Mouse (Mus musculus): ENCODE results near the gene Cldn7. TPM values are rescaled to one million over a fixed set of nuclear protein-coding genes. Genes with fewer than 3 reads are reported as not detected.

Cldn7 gene
- total and polyA plus RNA-seq, 3 experiments, result 0.31 to 0.36 TPM; not detected in 1

DNA sequence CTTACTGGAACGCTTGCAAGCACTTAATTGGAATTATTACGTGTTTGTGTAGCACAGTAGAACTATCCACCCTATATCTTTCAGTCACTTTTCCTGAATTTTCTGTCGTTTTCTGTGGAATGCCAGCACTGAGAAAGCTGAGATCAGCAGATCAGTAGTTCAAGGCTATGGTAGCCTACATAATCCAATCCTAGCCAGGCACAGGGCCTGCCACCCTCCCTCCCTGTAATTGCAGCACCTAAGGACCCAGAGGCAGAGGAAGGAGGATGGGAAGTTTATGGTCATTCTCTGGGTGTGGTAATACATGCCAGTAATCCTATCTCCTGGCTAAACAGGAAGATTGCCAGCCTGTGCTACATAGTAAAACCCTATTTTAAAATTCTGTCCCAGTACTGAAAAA is 41.8 kb upstream of the Cldn7 start:
- Histone ChIP-seq H3K4me3 (ENCODE audit: control insufficient read depth in 1 of 2, insufficient read depth in 1 of 2, low read depth in 2 of 2, low read length in 2 of 2) (peak overlapping the region; percentile 22 to 57), H3K27me3 (ENCODE audit: control insufficient read depth in 1 of 2, insufficient read depth in 2 of 2, low read length in 2 of 2) (no peaks in the 10 kb centered on the region), H3K27ac (ENCODE audit: control insufficient read depth, low read depth, low read length) (peak overlapping the region; percentile 98), H3K36me3 (ENCODE audit: control insufficient read depth in 1 of 2, insufficient read depth in 2 of 2, low read length in 2 of 2) (peaks cover 17 to 32% of the 10 kb centered on the region in 2 experiments), H3K9ac (ENCODE audit: control insufficient read depth, low read depth, low read length, poor library complexity, severe bottlenecking) (peak overlapping the region; percentile 89), H3K79me2 (ENCODE audit: control insufficient read depth, insufficient read depth, low read length, poor library complexity) (peaks cover 34% of the 10 kb centered on the region), H3K9me3 (replicated peaks; ENCODE audit: insufficient read depth, low read length) (no peaks in the 10 kb centered on the region), H3K4me1 (ENCODE audit: control insufficient read depth in 1 of 2, insufficient read depth in 2 of 2, low read length in 2 of 2) (peaks cover 13 to 22% of the 10 kb centered on the region in 2 experiments)
- 0 out of 2 replicates have a peak, but pooled peaks have one; percentile 7 for TF ChIP-seq ETS1 (IDR thresholded peaks at IDR 0.05; ENCODE audit: low read depth, low read length)
- TF ChIP-seq KAT2A (conservative IDR thresholded peaks at IDR 0.05; ENCODE audit: low read depth, low read length), result no peak
- peak; percentile 66; the same call in 1 of the 2 replicates for TF ChIP-seq MAFK (IDR thresholded peaks at IDR 0.05; ENCODE audit: borderline replicate concordance, low read depth, low read length)
- DNase-seq (ENCODE audit: low read depth, low spot score), result peak; percentile 60

DNA sequence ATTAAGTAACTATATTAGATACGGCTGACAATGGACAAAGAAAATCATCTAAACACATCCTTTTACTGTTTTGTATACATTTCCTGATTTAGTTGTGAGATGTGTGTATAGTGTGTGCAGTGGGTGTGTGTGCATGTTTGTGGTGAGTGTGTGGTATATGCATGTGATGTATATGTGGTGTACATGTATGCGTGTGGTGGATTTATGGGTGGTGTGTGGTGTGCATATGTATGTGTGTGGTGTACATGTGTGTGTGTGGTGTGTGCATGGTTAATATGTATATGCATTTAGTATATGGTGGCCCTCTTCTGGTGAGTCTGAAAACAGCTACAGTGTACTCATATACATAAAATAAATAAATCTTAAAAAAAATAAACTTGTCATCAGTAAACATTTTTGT is 37.1 kb upstream of the Cldn7 start:
- H3K27ac ChIP-seq (ENCODE audit: control insufficient read depth, low read depth, low read length), result no peak overlapping the region
- H3K4me1 ChIP-seq (ENCODE audit: control insufficient read depth in 1 of 2, insufficient read depth in 2 of 2, low read length in 2 of 2), result peaks cover 14 to 34% of the 10 kb centered on the region in 2 experiments
- no peak overlapping the region for H3K9ac ChIP-seq (ENCODE audit: control insufficient read depth, low read depth, low read length, poor library complexity, severe bottlenecking)
- no peaks in the 10 kb centered on the region for H3K9me3 ChIP-seq (replicated peaks; ENCODE audit: insufficient read depth, low read length)
- no peak overlapping the region for H3K4me3 ChIP-seq (ENCODE audit: control insufficient read depth in 1 of 2, insufficient read depth in 1 of 2, low read depth in 2 of 2, low read length in 2 of 2)
- no peaks in the 10 kb centered on the region for H3K79me2 ChIP-seq (ENCODE audit: control insufficient read depth, insufficient read depth, low read length, poor library complexity)
- DNase-seq (ENCODE audit: low read depth, low spot score), result no peak
- TF ChIP-seq TBP (IDR thresholded peaks at IDR 0.05; ENCODE audit: low read depth, low read length) (no peak), RAD21 (IDR thresholded peaks at IDR 0.05; ENCODE audit: low read depth, low read length) (no peak; the same call in none of the 2 replicates), CTCF (IDR thresholded peaks at IDR 0.05 in 2 of 3, conservative IDR thresholded peaks at IDR 0.05 in 1 of 3; ENCODE audit: control insufficient read depth in 1 of 3, insufficient read depth in 1 of 3, low read depth in 2 of 3, low read length in 3 of 3, poor library complexity in 1 of 3, severe bottlenecking in 1 of 3) (peak in 1 of 3 experiments; percentile 17; a peak in 1 of 6 replicates), SMC3 (IDR thresholded peaks at IDR 0.05; ENCODE audit: low read depth, low read length) (no peak), EP300 (IDR thresholded peaks at IDR 0.05; ENCODE audit: low read depth in 1 of 2, low read length in 2 of 2) (no peak), USF1 (IDR thresholded peaks at IDR 0.05; ENCODE audit: low read depth, low read length) (no peak), POLR2AphosphoS5 (IDR thresholded peaks at IDR 0.05; ENCODE audit: borderline replicate concordance, low read depth, low read length) (peak; percentile 72; the same call in 1 of the 2 replicates), GATA1 (IDR thresholded peaks at IDR 0.05; ENCODE audit: low read depth, low read length) (no peak), MAFK (IDR thresholded peaks at IDR 0.05; ENCODE audit: borderline replicate concordance, low read depth, low read length) (no peak), ZC3H11A (IDR thresholded peaks at IDR 0.05; ENCODE audit: low read depth, low read length) (no peak), MEF2A (IDR thresholded peaks at IDR 0.05; ENCODE audit: extremely low read depth, insufficient replicate concordance, low read depth, low read length, poor library complexity, severe bottlenecking) (no peak)
- H3K36me3 ChIP-seq (ENCODE audit: control insufficient read depth in 1 of 2, insufficient read depth in 2 of 2, low read length in 2 of 2), result peaks cover 0 to 41% of the 10 kb centered on the region in 2 experiments; a peak in 2 of 4 replicates
- H3K27me3 ChIP-seq (ENCODE audit: control insufficient read depth in 1 of 2, insufficient read depth in 2 of 2, low read length in 2 of 2), result no peaks in the 10 kb centered on the region

DNA sequence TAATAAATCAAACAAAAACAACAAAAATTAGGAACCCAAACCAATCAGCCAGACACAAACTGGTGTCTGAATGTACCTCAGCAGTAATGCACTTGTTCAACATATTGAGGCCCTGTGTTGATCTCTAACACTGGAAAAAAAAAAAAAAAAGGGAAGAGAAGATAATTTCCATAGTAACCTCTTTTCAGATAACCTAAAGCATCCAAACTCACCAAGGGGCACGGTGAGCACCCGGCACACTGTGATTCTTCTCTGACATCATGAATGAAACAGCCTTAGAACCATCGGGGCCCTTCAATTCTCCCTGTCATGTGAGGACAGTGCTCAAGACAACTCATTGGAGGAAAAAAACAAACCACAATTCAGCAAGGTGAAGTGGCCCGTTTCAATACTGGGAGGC is 34.9 kb upstream of the Cldn7 start:
- H3K27me3 ChIP-seq (ENCODE audit: control insufficient read depth in 1 of 2, insufficient read depth in 2 of 2, low read length in 2 of 2), result no peaks in the 10 kb centered on the region
- peaks cover 0 to 33% of the 10 kb centered on the region in 2 experiments; a peak in 2 of 4 replicates for H3K36me3 ChIP-seq (ENCODE audit: control insufficient read depth in 1 of 2, insufficient read depth in 2 of 2, low read length in 2 of 2)
- H3K4me3 ChIP-seq (ENCODE audit: control insufficient read depth in 1 of 2, insufficient read depth in 1 of 2, low read depth in 2 of 2, low read length in 2 of 2), result no peak overlapping the region
- H3K4me1 ChIP-seq (ENCODE audit: control insufficient read depth in 1 of 2, insufficient read depth in 2 of 2, low read length in 2 of 2), result peaks cover 6 to 33% of the 10 kb centered on the region in 2 experiments; a peak in 3 of 4 replicates
- H3K9me3 ChIP-seq (replicated peaks; ENCODE audit: insufficient read depth, low read length), result no peaks in the 10 kb centered on the region
- H3K9ac ChIP-seq (ENCODE audit: control insufficient read depth, low read depth, low read length, poor library complexity, severe bottlenecking), result no peak overlapping the region
- H3K79me2 ChIP-seq (ENCODE audit: control insufficient read depth, insufficient read depth, low read length, poor library complexity), result no peaks in the 10 kb centered on the region
- peak; percentile 87 for DNase-seq (ENCODE audit: low read depth, low spot score)
- peak overlapping the region; percentile 74 for H3K27ac ChIP-seq (ENCODE audit: control insufficient read depth, low read depth, low read length)
- no peak for TF ChIP-seq USF2 (IDR thresholded peaks at IDR 0.05; ENCODE audit: borderline replicate concordance in 1 of 2, insufficient read depth in 1 of 2, low read depth in 1 of 2, low read length in 2 of 2)
- TF ChIP-seq POLR2AphosphoS2 (IDR thresholded peaks at IDR 0.05; ENCODE audit: low read length), result no peak
- peak; percentile 90 for TF ChIP-seq ETS1 (IDR thresholded peaks at IDR 0.05; ENCODE audit: low read depth, low read length)
- TF ChIP-seq CHD1 (IDR thresholded peaks at IDR 0.05; ENCODE audit: low read depth, low read length), result no peak
- no peak for TF ChIP-seq SMC3 (IDR thresholded peaks at IDR 0.05; ENCODE audit: low read depth, low read length)
- no peak for TF ChIP-seq RAD21 (IDR thresholded peaks at IDR 0.05; ENCODE audit: low read depth, low read length)
- peak; percentile 70 for TF ChIP-seq MXI1 (IDR thresholded peaks at IDR 0.05; ENCODE audit: low read depth, low read length)
- peak; percentile 90 for TF ChIP-seq SIN3A (IDR thresholded peaks at IDR 0.05; ENCODE audit: low read length)
- peak; percentile 72; the same call in 1 of the 2 replicates for TF ChIP-seq MAZ (IDR thresholded peaks at IDR 0.05; ENCODE audit: low read depth, low read length)
- peak; percentile 99 for TF ChIP-seq ZNF384 (IDR thresholded peaks at IDR 0.05; ENCODE audit: low read depth, low read length)
- peak; percentile 84; the same call in 1 of the 2 replicates for TF ChIP-seq MYC (IDR thresholded peaks at IDR 0.05; ENCODE audit: low read depth, low read length)
- TF ChIP-seq ZMIZ1 (IDR thresholded peaks at IDR 0.05; ENCODE audit: low read depth, low read length), result no peak
- TF ChIP-seq USF1 (IDR thresholded peaks at IDR 0.05; ENCODE audit: low read depth, low read length), result peak; percentile 44
- no peak for TF ChIP-seq E2F4 (IDR thresholded peaks at IDR 0.05; ENCODE audit: borderline replicate concordance, low read depth, low read length)
- no peak for TF ChIP-seq MAFK (IDR thresholded peaks at IDR 0.05; ENCODE audit: borderline replicate concordance, low read depth, low read length)
- no peak for TF ChIP-seq TAL1 (IDR thresholded peaks at IDR 0.05; ENCODE audit: low read length)
